Mouse (Mus musculus) frontal cortex, postnatal 36 days (tissue): ENCODE results near the gene Btn1a1.
A peak's percentile ranks its signal among the peaks of the same experiment; 100 is the strongest.

ENCODE experiments used
- DNase-seq, 2 experiments: peaks; one replicate each; pipeline ENCODE4 v3.0.0; 2022; ENCODE audit warnings: low spot score in 2 of 2

The Btn1a1 gene

DNA sequence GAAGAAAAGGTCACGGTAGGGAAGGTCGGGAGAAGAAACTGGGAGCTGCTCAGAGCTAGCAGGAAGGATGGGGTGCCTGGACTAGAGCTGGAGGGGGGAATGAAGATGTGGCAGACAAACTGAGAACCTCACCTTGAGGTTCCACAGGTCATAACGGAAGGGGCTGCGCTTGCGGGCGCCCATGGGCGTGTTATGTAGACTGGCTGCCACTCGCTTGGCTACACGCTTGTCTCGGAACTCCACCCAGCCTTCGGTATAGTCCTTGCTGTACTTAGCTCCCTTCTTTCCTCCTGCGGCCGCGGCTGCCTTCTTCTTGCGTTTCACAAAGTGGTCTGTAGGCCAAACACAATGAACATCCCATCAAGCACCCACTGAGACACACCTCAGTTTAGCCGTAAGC is 43.4 kb downstream of the Btn1a1 start:
- DNase-seq = no peak

GRCm38 (mm10) chr13:23412630-23413521 is 52.8 kb downstream of the Btn1a1 start:
- DNase-seq = peak in 1 of 2 experiments; percentile 88

DNA sequence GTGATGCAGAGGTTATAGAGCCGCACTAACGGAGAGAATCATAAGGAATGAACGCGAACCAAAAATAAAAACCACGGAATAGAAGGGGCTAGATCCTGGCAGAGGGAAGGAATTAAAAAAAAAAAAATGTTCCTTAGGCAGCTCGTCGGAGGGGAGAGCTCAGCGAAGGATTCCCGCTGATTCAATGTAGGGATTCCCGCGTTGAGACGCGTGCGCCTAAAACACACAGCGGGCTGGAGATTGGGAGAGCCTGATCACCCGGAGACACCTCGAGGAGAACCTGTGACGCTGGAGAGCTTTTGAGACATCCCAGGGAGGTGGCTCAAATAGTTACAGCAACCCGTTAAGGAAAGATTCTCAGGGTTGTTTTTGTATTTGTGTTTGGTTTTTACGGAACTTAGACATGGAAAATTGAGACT is 53.5 kb downstream of the Btn1a1 start:
- DNase-seq = peak in 1 of 2 experiments; percentile 63

- DNase-seq = peak in 1 of 2 experiments; percentile 64
Observed at GRCm38 (mm10) chr13:23411311-23412210, 54.1 kb downstream of the Btn1a1 start.

- DNase-seq = no peak
Observed at GRCm38 (mm10) chr13:23410632-23411031, 55.1 kb downstream of the Btn1a1 start.
